In the genomic region with DNA sequence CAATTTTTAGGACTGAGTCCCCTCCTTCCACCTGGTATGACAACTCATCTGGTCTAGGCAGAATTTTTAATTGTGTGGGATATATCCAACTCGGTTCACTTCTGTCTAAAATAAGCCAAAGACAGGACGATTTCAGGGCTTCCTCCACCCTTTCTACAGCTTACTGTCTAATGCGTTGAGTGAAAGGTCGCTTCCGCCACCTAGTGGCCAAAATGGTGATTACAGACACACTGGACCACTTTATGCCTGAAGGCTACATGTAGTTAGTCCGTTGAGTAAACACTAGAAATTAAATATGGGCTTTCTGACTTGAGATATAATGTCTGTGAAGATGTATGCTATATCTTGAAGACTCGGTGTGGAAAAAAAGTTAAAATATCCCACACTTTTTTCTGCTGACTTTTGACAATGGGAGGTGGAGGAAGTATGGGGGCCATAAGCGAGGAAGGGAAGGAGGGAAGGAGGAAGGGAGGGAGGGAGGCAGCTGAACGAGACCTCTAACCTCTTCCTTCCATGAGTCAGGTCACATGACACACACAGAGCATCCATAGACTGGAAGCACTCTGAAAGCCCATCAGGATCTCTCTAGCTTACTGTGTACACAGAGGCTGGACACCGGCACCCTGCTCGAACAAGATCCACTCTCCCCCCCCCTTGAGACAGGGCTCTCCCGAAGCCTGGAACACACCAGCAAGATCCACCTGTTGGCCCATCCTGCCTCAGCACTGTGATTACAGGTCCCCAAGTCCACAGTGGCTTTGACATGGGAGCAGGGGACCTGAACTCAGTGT, we compare ENCODE assay signal across 8 mouse cellular contexts. TPM values are rescaled to one million over a fixed set of nuclear protein-coding genes. Genes with fewer than 3 reads are reported as not detected.
DNase-seq lines count a peak whose midpoint lies in the region; ATAC-seq and TF ChIP-seq lines count a peak whose summit lies in the region.

No protein-coding gene starts in this region.

- H3K4me3 ChIP-seq in embryonic facial prominence, embryonic 10.5 days: no peak overlapping the region
- no peak overlapping the region for H3K4me3 ChIP-seq in heart, embryonic 10.5 days
- H3K4me3 ChIP-seq in kidney, postnatal 0 days (replicated peaks; ENCODE audit: low read depth, low read length): no peak overlapping the region
- H3K4me3 ChIP-seq in liver, embryonic 11.5 days (ENCODE audit: low read depth, low read length): no peak overlapping the region
- H3K4me3 ChIP-seq in stomach, embryonic 15.5 days (replicated peaks): no peak overlapping the region

- peak; percentile 98 for TF ChIP-seq CTCF in kidney, postnatal 0 days (IDR thresholded peaks at IDR 0.05; ENCODE audit: low read depth)

- peaks cover 29% of the 10 kb centered on the region for H3K36me3 ChIP-seq in embryonic facial prominence, embryonic 10.5 days (replicated peaks)
- H3K36me3 ChIP-seq in heart, embryonic 10.5 days: peaks cover 23% of the 10 kb centered on the region
- 0 out of 2 replicates have a peak, but pooled peaks cover 9% of the 10 kb centered on the region for H3K36me3 ChIP-seq in kidney, postnatal 0 days (ENCODE audit: insufficient read depth, low read length)
- peaks cover 3% of the 10 kb centered on the region; the same call in 1 of the 2 replicates for H3K36me3 ChIP-seq in liver, embryonic 11.5 days (ENCODE audit: control insufficient read depth, insufficient read depth, low read length)
- H3K36me3 ChIP-seq in stomach, embryonic 15.5 days: peaks cover 6% of the 10 kb centered on the region

- H3K27me3 ChIP-seq in embryonic facial prominence, embryonic 10.5 days (replicated peaks; ENCODE audit: low read depth, poor library complexity, severe bottlenecking): no peaks in the 10 kb centered on the region
- H3K27me3 ChIP-seq in heart, embryonic 10.5 days (ENCODE audit: insufficient read depth, poor library complexity, severe bottlenecking): no peaks in the 10 kb centered on the region
- H3K27me3 ChIP-seq in kidney, postnatal 0 days (ENCODE audit: insufficient read depth, low read length): no peaks in the 10 kb centered on the region
- no peaks in the 10 kb centered on the region for H3K27me3 ChIP-seq in liver, embryonic 11.5 days (replicated peaks; ENCODE audit: control insufficient read depth, insufficient read depth, low read length)
- H3K27me3 ChIP-seq in stomach, embryonic 15.5 days (replicated peaks): no peaks in the 10 kb centered on the region

- no peak overlapping the region for H3K9ac ChIP-seq in kidney, postnatal 0 days (ENCODE audit: low read depth, low read length)
- no peak overlapping the region for H3K9ac ChIP-seq in liver, embryonic 11.5 days (ENCODE audit: low read depth, low read length)
- no peak overlapping the region for H3K9ac ChIP-seq in stomach, embryonic 15.5 days

- peaks cover 18% of the 10 kb centered on the region for H3K4me1 ChIP-seq in embryonic facial prominence, embryonic 10.5 days
- 0 out of 2 replicates have a peak, but pooled peaks cover 3% of the 10 kb centered on the region for H3K4me1 ChIP-seq in heart, embryonic 10.5 days
- H3K4me1 ChIP-seq in kidney, postnatal 0 days (replicated peaks; ENCODE audit: insufficient read depth, low read length): no peaks in the 10 kb centered on the region
- no peaks in the 10 kb centered on the region for H3K4me1 ChIP-seq in liver, embryonic 11.5 days (replicated peaks; ENCODE audit: control insufficient read depth, insufficient read depth, low read length)
- H3K4me1 ChIP-seq in stomach, embryonic 15.5 days: no peaks in the 10 kb centered on the region

- no peak overlapping the region for H3K4me2 ChIP-seq in kidney, postnatal 0 days (ENCODE audit: low read length)
- H3K4me2 ChIP-seq in liver, embryonic 11.5 days: no peak overlapping the region
- no peak overlapping the region for H3K4me2 ChIP-seq in stomach, embryonic 15.5 days

- H3K9me3 ChIP-seq in embryonic facial prominence, embryonic 10.5 days: no peaks in the 10 kb centered on the region
- H3K9me3 ChIP-seq in heart, embryonic 10.5 days: no peaks in the 10 kb centered on the region
- no peaks in the 10 kb centered on the region for H3K9me3 ChIP-seq in kidney, postnatal 0 days (replicated peaks; ENCODE audit: low read length)
- no peaks in the 10 kb centered on the region for H3K9me3 ChIP-seq in liver, embryonic 11.5 days (ENCODE audit: control insufficient read depth, low read length)
- H3K9me3 ChIP-seq in stomach, embryonic 15.5 days: no peaks in the 10 kb centered on the region

- ATAC-seq in kidney, postnatal 0 days (replicated peaks; ENCODE audit: low FRiP score, low read depth): 0 out of 2 replicates have a peak, but pooled peaks have one; percentile 36
- ATAC-seq in liver, embryonic 11.5 days (replicated peaks; ENCODE audit: low FRiP score): peak; percentile 70
- ATAC-seq in stomach, embryonic 15.5 days (ENCODE audit: insufficient read depth, low FRiP score, low read depth): peak; percentile 58; the same call in 1 of the 2 replicates

- WGBS in embryonic facial prominence, embryonic 10.5 days: 35% methylated on average over 12 of the region's 12 CpGs
- WGBS in heart, embryonic 10.5 days: 36% methylated on average over 12 of the region's 12 CpGs
- 29% methylated on average over 12 of the region's 12 CpGs for WGBS in kidney, postnatal 0 days
- 26% methylated on average over 12 of the region's 12 CpGs for WGBS in liver, embryonic 11.5 days
- WGBS in stomach, embryonic 15.5 days: 28% methylated on average over 12 of the region's 12 CpGs

- peak; percentile 97 for DNase-seq in 3T3-L1 (ENCODE audit: low read depth, low spot score)
- DNase-seq in adrenal gland, postnatal 14 days: peak; percentile 91
- DNase-seq in embryonic facial prominence, embryonic 10.5 days (ENCODE audit: low spot score): peak; percentile 84
- peak; percentile 86 for DNase-seq in heart, embryonic 10.5 days (ENCODE audit: low spot score)
- DNase-seq in kidney, postnatal 0 days (ENCODE audit: low spot score): peak; percentile 91
- DNase-seq in liver, embryonic 11.5 days (ENCODE audit: low spot score): peak; percentile 76
- DNase-seq in natural killer cell, adult 2 months (ENCODE audit: low spot score in 2 of 2): peak; percentile 75 to 83

- H3K27ac ChIP-seq in embryonic facial prominence, embryonic 10.5 days (replicated peaks): no peak overlapping the region
- no peak overlapping the region for H3K27ac ChIP-seq in heart, embryonic 10.5 days
- H3K27ac ChIP-seq in kidney, postnatal 0 days: no peak overlapping the region
- no peak overlapping the region for H3K27ac ChIP-seq in liver, embryonic 11.5 days (ENCODE audit: low read depth, low read length)
- no peak overlapping the region for H3K27ac ChIP-seq in stomach, embryonic 15.5 days

RNA-seq across cellular contexts. Expression of a gene that starts 20.6 kb away (rescaled TPM):
- total RNA-seq in adrenal gland, postnatal 14 days (2021): 6.5 and 7.2 TPM in 2 replicates
- 2.3 and 3.9 TPM in 2 replicates for polyA plus RNA-seq in embryonic facial prominence, embryonic 10.5 days (2016; fragmentation: Nextera tagmentation; extraction: Ambion mirVana)
- 0.21 and 0.87 TPM in 2 replicates for polyA plus RNA-seq in heart, embryonic 10.5 days (2016; fragmentation: Nextera tagmentation; extraction: Ambion mirVana)
- 3.2 and 3.4 TPM in 2 replicates for polyA plus RNA-seq in kidney, postnatal 0 days (2015; fragmentation: Nextera tagmentation; extraction: Ambion mirVana)
- 0.16 and 0.26 TPM in 2 replicates for polyA plus RNA-seq in liver, embryonic 11.5 days (2014; fragmentation: Nextera tagmentation; extraction: Ambion mirVana)
- 1.1 and 1.5 TPM in 2 replicates for polyA plus RNA-seq in stomach, embryonic 15.5 days (2015; fragmentation: Nextera tagmentation; extraction: Ambion mirVana)

RNA-seq across cellular contexts. Expression of a gene that starts 37.8 kb away (rescaled TPM):
- 7.2 and 7.9 TPM in 2 replicates for total RNA-seq in adrenal gland, postnatal 14 days (2021)
- polyA plus RNA-seq in embryonic facial prominence, embryonic 10.5 days (2016; fragmentation: Nextera tagmentation; extraction: Ambion mirVana): 45.2 and 46.2 TPM in 2 replicates
- 23.6 and 29.5 TPM in 2 replicates for polyA plus RNA-seq in heart, embryonic 10.5 days (2016; fragmentation: Nextera tagmentation; extraction: Ambion mirVana)
- 9.1 and 9.5 TPM in 2 replicates for polyA plus RNA-seq in kidney, postnatal 0 days (2015; fragmentation: Nextera tagmentation; extraction: Ambion mirVana)
- 55.6 and 63.4 TPM in 2 replicates for polyA plus RNA-seq in liver, embryonic 11.5 days (2014; fragmentation: Nextera tagmentation; extraction: Ambion mirVana)
- 19.1 and 20.8 TPM in 2 replicates for polyA plus RNA-seq in stomach, embryonic 15.5 days (2015; fragmentation: Nextera tagmentation; extraction: Ambion mirVana)
